Comparison of ENCODE assay signal across 7 mouse cellular contexts in the genomic region with DNA sequence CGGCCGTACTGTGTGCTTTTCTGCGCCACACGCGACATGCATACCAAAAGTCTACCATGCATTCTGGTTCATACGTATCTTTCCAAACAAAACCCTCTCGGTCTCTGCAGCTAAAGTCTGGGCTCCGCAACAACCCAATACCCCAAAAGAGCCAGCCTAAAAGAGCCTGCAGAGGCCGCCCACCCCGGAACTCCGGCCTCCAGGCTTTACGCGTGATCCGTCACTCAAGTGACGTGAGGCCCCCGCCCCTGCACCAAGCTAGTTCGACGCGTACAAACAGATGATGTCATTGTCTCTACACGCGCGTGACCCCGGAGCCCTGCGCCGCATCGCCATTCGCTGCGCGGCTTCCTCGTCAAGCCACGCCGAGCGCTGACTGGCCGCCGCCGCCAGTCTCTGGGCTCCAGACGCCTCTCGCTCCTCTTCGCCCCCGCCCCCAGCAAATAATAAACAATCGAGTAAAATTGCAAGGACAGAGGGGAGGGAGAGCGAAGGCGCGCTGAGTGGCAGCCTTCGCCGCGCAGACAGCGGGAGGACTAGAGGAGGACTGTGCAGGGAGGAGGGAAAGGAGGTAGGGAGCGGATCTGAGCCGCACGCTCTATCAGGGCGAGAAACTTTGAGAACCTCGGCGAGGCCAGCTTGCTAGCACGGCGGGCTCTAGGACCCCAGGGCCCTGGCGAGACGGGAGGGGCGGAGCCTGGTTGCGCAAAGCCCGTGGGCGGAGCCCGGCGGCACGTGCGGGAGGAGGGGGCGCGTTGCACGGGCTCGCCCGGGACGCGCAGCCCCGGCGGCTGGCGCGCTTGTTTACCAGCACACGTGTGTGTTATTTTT. TPM values are rescaled to one million over a fixed set of nuclear protein-coding genes. Genes with fewer than 3 reads are reported as not detected.
DNase-seq lines count a peak whose midpoint lies in the region; ATAC-seq lines count a peak whose summit lies in the region.

No protein-coding gene starts in this region.

- peak overlapping the region; percentile 72 for H3K4me3 ChIP-seq in intestine, embryonic 15.5 days (replicated peaks)
- peak overlapping the region; percentile 91 for H3K4me3 ChIP-seq in midbrain, embryonic 10.5 days

- H3K36me3 ChIP-seq in intestine, embryonic 15.5 days, result no peaks in the 10 kb centered on the region
- no peaks in the 10 kb centered on the region for H3K36me3 ChIP-seq in midbrain, embryonic 10.5 days

- H3K9ac ChIP-seq in intestine, embryonic 15.5 days, result peak overlapping the region; percentile 83

- WGBS in intestine, embryonic 15.5 days, result under 1% methylated on average over 78 of the region's 78 CpGs
- under 1% methylated on average over 78 of the region's 78 CpGs for WGBS in midbrain, embryonic 10.5 days

- intact Hi-C loops in gastrocnemius, postnatal 36 days (cut with DNase I), result loop anchor here (5.0 kb wide), 1 partner anchor 245 kb away; no protein-coding TSS in a partner anchor
- intact Hi-C loops in left cerebral cortex, postnatal 25 days (cut with DNase I), result loop anchor here (2.0 to 5.0 kb wide), 5 partner anchors 250 to 465 kb away; no protein-coding TSS in a partner anchor

- ATAC-seq in intestine, embryonic 15.5 days, result peak; percentile 90

- no peaks in the 10 kb centered on the region for H3K27me3 ChIP-seq in intestine, embryonic 15.5 days (replicated peaks)
- H3K27me3 ChIP-seq in midbrain, embryonic 10.5 days (ENCODE audit: low read depth, poor library complexity, severe bottlenecking), result peaks cover 39% of the 10 kb centered on the region

- peak overlapping the region; percentile 98 for H3K27ac ChIP-seq in intestine, embryonic 15.5 days
- H3K27ac ChIP-seq in midbrain, embryonic 10.5 days (replicated peaks), result peak overlapping the region; percentile 95

- H3K9me3 ChIP-seq in intestine, embryonic 15.5 days, result no peaks in the 10 kb centered on the region
- no peaks in the 10 kb centered on the region for H3K9me3 ChIP-seq in midbrain, embryonic 10.5 days (replicated peaks)

- peaks cover 23% of the 10 kb centered on the region for H3K4me1 ChIP-seq in intestine, embryonic 15.5 days (replicated peaks)
- H3K4me1 ChIP-seq in midbrain, embryonic 10.5 days, result peaks cover 44% of the 10 kb centered on the region

- peak; percentile 99 for DNase-seq in adrenal gland, adult 2 months
- peak; percentile 97 for DNase-seq in embryo, embryonic 11.5 days (ENCODE audit: low read depth, low spot score)
- peak; percentile 94 to 95 for DNase-seq in gastrocnemius, postnatal 36 days
- DNase-seq in left cerebral cortex, postnatal 25 days (ENCODE audit: low spot score in 2 of 2), result peak; percentile 99 to 100
- peak; percentile 98 for DNase-seq in midbrain, embryonic 10.5 days (ENCODE audit: low spot score)
- DNase-seq in right cerebral cortex, postnatal 4 days, result peak; percentile 96

- peak overlapping the region; percentile 94 for H3K4me2 ChIP-seq in intestine, embryonic 15.5 days (replicated peaks)

RNA-seq across cellular contexts. Expression of gene Foxo3, which starts 1.1 kb away (rescaled TPM):
- total RNA-seq in adrenal gland, adult 2 months (2021), result 10 to 100 TPM; 39.7 to 55.6 TPM
- 53.3 and 76.1 TPM in 2 replicates for polyA plus RNA-seq in adrenal gland, adult 2 months (2012; rRNA removed)
- 10 to 100 TPM; 25.6 to 31.0 TPM for total RNA-seq in gastrocnemius, postnatal 36 days (2021)
- 6.4 and 7.6 TPM in 2 replicates for polyA plus RNA-seq in intestine, embryonic 15.5 days (2015; fragmentation: Nextera tagmentation; extraction: Ambion mirVana)
- 10 to 100 TPM; 65.4 to 73.7 TPM for total RNA-seq in left cerebral cortex, postnatal 25 days (2021)
- 2.4 TPM in 2 replicates for polyA plus RNA-seq in midbrain, embryonic 10.5 days (2016; fragmentation: Nextera tagmentation; extraction: Ambion mirVana)

Comparison
In these comparisons a context has a peak if more than half of its experiments do, and no peak if none do; other contexts are left out.
1. Peak in every context shown above with its lines: DNase-seq, ATAC-seq, H3K4me3 ChIP-seq and H3K27ac ChIP-seq.